Mouse (Mus musculus) small intestine, adult 2 months (tissue): ENCODE data around the gene Tsc22d1. TPM values are rescaled to one million over a fixed set of nuclear protein-coding genes. Genes with fewer than 3 reads are reported as not detected.

Experiments
- H3K27ac ChIP-seq: fragments of 200-500 bp; 2 replicates; pipeline ENCODE4 v1.5.1; 2012; ENCODE audit warnings: low read depth, low read length, control low read depth, inconsistent platforms; ENCODE audit not compliant: insufficient read depth
- H3K27me3 ChIP-seq: fragments of 200-500 bp; 2 replicates; pipeline ENCODE4 v1.6.1; 2012; ENCODE audit warnings: mild to moderate bottlenecking, moderate library complexity, low read length, inconsistent platforms; ENCODE audit not compliant: control insufficient read depth, insufficient read depth
- H3K36me3 ChIP-seq: fragments of 200-500 bp; 2 replicates; pipeline ENCODE4 v1.6.1; 2012; ENCODE audit warnings: mild to moderate bottlenecking, low read length, control low read depth, inconsistent platforms; ENCODE audit not compliant: control insufficient read depth, insufficient read depth
- H3K4me1 ChIP-seq: fragments of 200-500 bp; 2 replicates; pipeline ENCODE4 v1.6.1; 2012; ENCODE audit warnings: low read length, inconsistent platforms, mixed read lengths; ENCODE audit not compliant: control insufficient read depth, insufficient read depth, insufficient read length
- H3K4me3 ChIP-seq: fragments of 200-500 bp; 2 replicates; pipeline ENCODE4 v1.5.1; 2012; ENCODE audit warnings: low read depth, mild to moderate bottlenecking, control low read depth, inconsistent platforms, low read length, moderate library complexity
- CTCF ChIP-seq: fragments of 200-500 bp; IDR thresholded peaks from 2 replicates; pipeline ENCODE4 v1.5.1; 2012; ENCODE audit warnings: low read depth, mild to moderate bottlenecking, control low read depth, inconsistent platforms, low read length, moderate library complexity, mixed read lengths; ENCODE audit not compliant: insufficient replicate concordance, insufficient read length; ENCODE audit errors: extremely low read depth
- POLR2A ChIP-seq: fragments of 200-500 bp; IDR thresholded peaks from 2 replicates; pipeline ENCODE4 v1.6.1; 2012; ENCODE audit warnings: low read depth, mild to moderate bottlenecking, control low read depth, inconsistent platforms, low read length, moderate library complexity
- WGBS: fragments of 180-500 bp; shearing (Covaris S2); methylation state at CpG from one replicate; pipeline ENCODE4 v1.1.7; 2018; 5-methylcytosine and 5-hydroxymethylcytosine counted together
- polyA plus RNA-seq: library from polyadenylated mRNA; depleted of rRNA; stranded (reverse); fragments of >200 nt; gene quantifications from 2 replicates; pipeline ENCODE4 v1.2.3, GENCODE M21; 2012

Gene Tsc22d1
- polyA plus RNA-seq, 1 experiment, result 254 TPM

GRCm38 (mm10) chr14:76480507-76480906, 65.7 kb downstream of the Tsc22d1 start:
- TF ChIP-seq CTCF (no peak), POLR2A (no peak)
- Histone ChIP-seq H3K4me1 (peaks cover 10% of the 10 kb centered on the region), H3K27ac (peak overlapping the region; percentile 10; the same call in 1 of the 2 replicates), H3K4me3 (no peak overlapping the region), H3K27me3 (no peaks in the 10 kb centered on the region), H3K36me3 (no peaks in the 10 kb centered on the region)
- 80% methylated on average over 11 of the region's 11 CpGs for WGBS

GRCm38 (mm10) chr14:76483701-76484100, 68.9 kb downstream of the Tsc22d1 start:
- WGBS, result 31% methylated on average over 1 of the region's 1 CpGs
- Histone ChIP-seq H3K36me3 (no peaks in the 10 kb centered on the region), H3K4me1 (peaks cover 12% of the 10 kb centered on the region), H3K27ac (no peak overlapping the region), H3K27me3 (no peaks in the 10 kb centered on the region), H3K4me3 (no peak overlapping the region)
- TF ChIP-seq POLR2A (no peak), CTCF (no peak)

GRCm38 (mm10) chr14:76487609-76488008, 72.8 kb downstream of the Tsc22d1 start:
- TF ChIP-seq POLR2A, result peak; percentile 58
- no peak for TF ChIP-seq CTCF
- H3K4me3 ChIP-seq, result peak overlapping the region; percentile 74
- WGBS, result 30% methylated on average over 16 of the region's 16 CpGs
- peaks cover 8% of the 10 kb centered on the region for H3K4me1 ChIP-seq
- H3K27ac ChIP-seq, result peak overlapping the region; percentile 91
- no peaks in the 10 kb centered on the region for H3K36me3 ChIP-seq
- H3K27me3 ChIP-seq, result no peaks in the 10 kb centered on the region

GRCm38 (mm10) chr14:76488101-76489044, 73.6 kb downstream of the Tsc22d1 start:
- Histone ChIP-seq H3K27ac (peak overlapping the region; percentile 91), H3K27me3 (no peaks in the 10 kb centered on the region), H3K4me1 (peaks cover 8% of the 10 kb centered on the region), H3K36me3 (no peaks in the 10 kb centered on the region), H3K4me3 (peak overlapping the region; percentile 74)
- TF ChIP-seq POLR2A, result no peak; the same call in 1 of the 2 replicates
- TF ChIP-seq CTCF, result peak; percentile 32; the same call in 1 of the 2 replicates
- 38% methylated on average over 18 of the region's 18 CpGs for WGBS

- Histone ChIP-seq H3K4me1 (peaks cover 7% of the 10 kb centered on the region), H3K27me3 (no peaks in the 10 kb centered on the region), H3K27ac (peak overlapping the region; percentile 91), H3K4me3 (peak overlapping the region; percentile 74), H3K36me3 (peaks cover 5% of the 10 kb centered on the region)
- 45% methylated on average over 2 of the region's 2 CpGs for WGBS
- no peak for TF ChIP-seq POLR2A
- no peak for TF ChIP-seq CTCF
These were observed 74.4 kb downstream of the Tsc22d1 start for GRCm38 (mm10) chr14:76489128-76489527.

GRCm38 (mm10) chr14:76495022-76495421, 80.3 kb downstream of the Tsc22d1 start:
- no peaks in the 10 kb centered on the region for H3K27me3 ChIP-seq
- H3K36me3 ChIP-seq, result peaks cover 8% of the 10 kb centered on the region
- 65% methylated on average over 5 of the region's 5 CpGs for WGBS
- H3K4me1 ChIP-seq, result peaks cover 2% of the 10 kb centered on the region
- H3K4me3 ChIP-seq, result no peak overlapping the region
- TF ChIP-seq CTCF (no peak), POLR2A (no peak)
- H3K27ac ChIP-seq, result no peak overlapping the region

- no peak for TF ChIP-seq CTCF
- TF ChIP-seq POLR2A, result no peak
- Histone ChIP-seq H3K36me3 (peaks cover 8% of the 10 kb centered on the region), H3K27me3 (no peaks in the 10 kb centered on the region), H3K4me1 (peaks cover 2% of the 10 kb centered on the region), H3K4me3 (no peak overlapping the region), H3K27ac (no peak overlapping the region)
- WGBS, result 83% methylated on average over 9 of the region's 9 CpGs
These were observed 82.4 kb downstream of the Tsc22d1 start for GRCm38 (mm10) chr14:76497187-76497586.
